ENCODE assay signal across 20 mouse cellular contexts in genomic region chr1:170934383-170934782, GRCm38 (mm10). TPM values are rescaled to one million over a fixed set of nuclear protein-coding genes. Genes with fewer than 3 reads are reported as not detected.
DNase-seq lines count a peak whose midpoint lies in the region; ATAC-seq and TF ChIP-seq lines count a peak whose summit lies in the region.
"Had no signal": no experiment of that assay in that cellular context is flagged by ENCODE, and none has a peak within 500 bp of the region (broad histone marks: within the 10 kb centered on the region; RNA-seq: fewer than 3 reads in every experiment).

No protein-coding gene starts in this region.

- TF ChIP-seq CTCF in kidney, postnatal 0 days (IDR thresholded peaks at IDR 0.05; ENCODE audit: low read depth), result no peak

- H3K9me3 ChIP-seq in kidney, postnatal 0 days (replicated peaks; ENCODE audit: low read length), result no peaks in the 10 kb centered on the region
- H3K9me3 ChIP-seq in forebrain, embryonic 14.5 days (replicated peaks; ENCODE audit: control insufficient read depth, low read length), result no peaks in the 10 kb centered on the region
- H3K9me3 ChIP-seq: forebrain, embryonic 12.5 days; heart, embryonic 15.5 days; kidney, embryonic 15.5 days; liver, embryonic 12.5 days had no signal

- no peak overlapping the region for H3K4me3 ChIP-seq in kidney, postnatal 0 days (replicated peaks; ENCODE audit: low read depth, low read length)
- no peak overlapping the region for H3K4me3 ChIP-seq in forebrain, embryonic 14.5 days (ENCODE audit: low read depth, low read length)
- H3K4me3 ChIP-seq: forebrain, embryonic 12.5 days; heart, embryonic 15.5 days; kidney, embryonic 15.5 days; liver, embryonic 12.5 days; megakaryocyte, embryonic 14.5 days had no signal

- no peaks in the 10 kb centered on the region for H3K36me3 ChIP-seq in kidney, postnatal 0 days (ENCODE audit: insufficient read depth, low read length)
- no peaks in the 10 kb centered on the region for H3K36me3 ChIP-seq in forebrain, embryonic 14.5 days (ENCODE audit: control insufficient read depth, insufficient read depth, low read length)
- H3K36me3 ChIP-seq: forebrain, embryonic 12.5 days; heart, embryonic 15.5 days; kidney, embryonic 15.5 days; liver, embryonic 12.5 days had no signal

- H3K27me3 ChIP-seq in kidney, postnatal 0 days (ENCODE audit: insufficient read depth, low read length), result no peaks in the 10 kb centered on the region
- no peaks in the 10 kb centered on the region for H3K27me3 ChIP-seq in forebrain, embryonic 14.5 days (replicated peaks; ENCODE audit: control insufficient read depth, insufficient read depth, low read length)
- H3K27me3 ChIP-seq: forebrain, embryonic 12.5 days; heart, embryonic 15.5 days; kidney, embryonic 15.5 days; liver, embryonic 12.5 days had no signal

- no peak overlapping the region for H3K9ac ChIP-seq in kidney, postnatal 0 days (ENCODE audit: low read depth, low read length)
- H3K9ac ChIP-seq in forebrain, embryonic 14.5 days (ENCODE audit: low read length), result no peak overlapping the region
- H3K9ac ChIP-seq: forebrain, embryonic 12.5 days; heart, embryonic 15.5 days; kidney, embryonic 15.5 days; liver, embryonic 12.5 days had no signal

- H3K4me1 ChIP-seq in kidney, postnatal 0 days (replicated peaks; ENCODE audit: insufficient read depth, low read length), result no peaks in the 10 kb centered on the region
- no peaks in the 10 kb centered on the region for H3K4me1 ChIP-seq in forebrain, embryonic 14.5 days (ENCODE audit: control insufficient read depth, insufficient read depth, low read length)
- H3K4me1 ChIP-seq: forebrain, embryonic 12.5 days; heart, embryonic 15.5 days; kidney, embryonic 15.5 days; liver, embryonic 12.5 days had no signal

- ATAC-seq in kidney, postnatal 0 days (replicated peaks; ENCODE audit: low FRiP score, low read depth), result no peak
- ATAC-seq in megakaryocyte, adult 5-6 weeks (ENCODE audit: poor library complexity, severe bottlenecking), result peak; percentile 86
- ATAC-seq in forebrain, embryonic 14.5 days, result no peak
- ATAC-seq: inflammation-experienced regulatory T-cells, adult 6 months; liver, embryonic 12.5 days had no signal

- 19% methylated on average over 2 of the region's 2 CpGs for WGBS in kidney, postnatal 0 days
- 89% methylated on average over 2 of the region's 2 CpGs for WGBS in forebrain, embryonic 14.5 days

- no peak overlapping the region for H3K4me2 ChIP-seq in kidney, postnatal 0 days (ENCODE audit: low read length)
- H3K4me2 ChIP-seq in forebrain, embryonic 14.5 days (ENCODE audit: low read length), result no peak overlapping the region
- H3K4me2 ChIP-seq: forebrain, embryonic 12.5 days; heart, embryonic 15.5 days; kidney, embryonic 15.5 days; liver, embryonic 12.5 days had no signal

- peak; percentile 12 for DNase-seq in kidney, postnatal 0 days (ENCODE audit: low spot score)
- no peak for DNase-seq in kidney, adult 9 months
- peak; percentile 41 for DNase-seq in thymus, postnatal 0 days (ENCODE audit: low spot score)
- DNase-seq in thymus, postnatal 10 days (ENCODE audit: low spot score in 2 of 2), result no peak
- no peak for DNase-seq in forebrain, embryonic 14.5 days (ENCODE audit: low spot score)
- DNase-seq in left cerebral cortex, adult 18-20 months (ENCODE audit: low spot score in 2 of 2), result no peak
- DNase-seq in yolk sac, embryonic 10.5 days (ENCODE audit: low spot score), result no peak
- DNase-seq: adrenal gland, postnatal 14 days; cerebellum, adult 9-11 months; embryo, embryonic 11 days; thymus, adult 18-20 months had no signal

- no peak overlapping the region for H3K27ac ChIP-seq in kidney, postnatal 0 days
- H3K27ac ChIP-seq in forebrain, embryonic 14.5 days (ENCODE audit: low read depth, low read length), result no peak overlapping the region
- H3K27ac ChIP-seq: forebrain, embryonic 12.5 days; heart, embryonic 15.5 days; kidney, embryonic 15.5 days; liver, embryonic 12.5 days had no signal

RNA-seq across cellular contexts. Expression of gene Fcrla, which starts 7.0 kb away (rescaled TPM):
- polyA plus RNA-seq in kidney, postnatal 0 days (2015; fragmentation: Nextera tagmentation; extraction: Ambion mirVana), result not detected in 2 replicates
- 1.4 and 1.5 TPM in 2 replicates for polyA plus RNA-seq in thymus, postnatal 0 days (2015; fragmentation: Nextera tagmentation; extraction: Ambion mirVana)
- 1.3 and 3.2 TPM in 2 replicates for total RNA-seq in megakaryocyte, adult 5-6 weeks (2015)
- 0.40 and 2.7 TPM in 2 replicates for total RNA-seq in megakaryocyte, adult 5-6 weeks (2017)
- polyA plus RNA-seq in forebrain, embryonic 14.5 days (2014; fragmentation: Nextera tagmentation; extraction: Ambion mirVana), result not detected in 2 replicates
- not detected for total RNA-seq in left cerebral cortex, adult 18-20 months (2021)
- total RNA-seq: left cerebral cortex, postnatal 10 days had no signal
- polyA plus RNA-seq: forebrain, embryonic 12.5 days; hindbrain, embryonic 11.5 days; kidney, embryonic 15.5 days had no signal

RNA-seq across cellular contexts. Expression of gene Fcrlb, which starts 21.6 kb away (rescaled TPM):
- 0.32 and 0.41 TPM in 2 replicates for polyA plus RNA-seq in kidney, postnatal 0 days (2015; fragmentation: Nextera tagmentation; extraction: Ambion mirVana)
- polyA plus RNA-seq in thymus, postnatal 0 days (2015; fragmentation: Nextera tagmentation; extraction: Ambion mirVana), result 0.19 and 0.73 TPM in 2 replicates
- not detected in 2 replicates for total RNA-seq in megakaryocyte, adult 5-6 weeks (2015)
- total RNA-seq in megakaryocyte, adult 5-6 weeks (2017), result not detected in 2 replicates
- polyA plus RNA-seq in forebrain, embryonic 14.5 days (2014; fragmentation: Nextera tagmentation; extraction: Ambion mirVana), result not detected in 2 replicates
- total RNA-seq in left cerebral cortex, adult 18-20 months (2021), result under 1 TPM; 0.45 to 0.77 TPM
- total RNA-seq: adrenal gland, postnatal 14 days had no signal
- polyA plus RNA-seq: forebrain, embryonic 12.5 days; heart, embryonic 15.5 days; hindbrain, embryonic 11.5 days; inflammation-experienced regulatory T-cells, adult 6 months; kidney, embryonic 15.5 days had no signal

RNA-seq across cellular contexts. Expression of gene Fcgr2b, which starts 42.0 kb away (rescaled TPM):
- polyA plus RNA-seq in kidney, postnatal 0 days (2015; fragmentation: Nextera tagmentation; extraction: Ambion mirVana), result 6.4 and 8.0 TPM in 2 replicates
- polyA plus RNA-seq in thymus, postnatal 0 days (2015; fragmentation: Nextera tagmentation; extraction: Ambion mirVana), result 14.4 and 15.2 TPM in 2 replicates
- total RNA-seq in megakaryocyte, adult 5-6 weeks (2015), result 226 and 271 TPM in 2 replicates
- total RNA-seq in megakaryocyte, adult 5-6 weeks (2017), result 174 and 196 TPM in 2 replicates
- 0.52 and 1.5 TPM in 2 replicates for polyA plus RNA-seq in forebrain, embryonic 14.5 days (2014; fragmentation: Nextera tagmentation; extraction: Ambion mirVana)
- 1 to 10 TPM; 4.5 to 5.3 TPM for total RNA-seq in left cerebral cortex, adult 18-20 months (2021)

RNA-seq across cellular contexts. Expression of gene Dusp12, which starts 49.0 kb away (rescaled TPM):
- 32.8 and 34.9 TPM in 2 replicates for polyA plus RNA-seq in kidney, postnatal 0 days (2015; fragmentation: Nextera tagmentation; extraction: Ambion mirVana)
- 30.0 and 30.5 TPM in 2 replicates for polyA plus RNA-seq in thymus, postnatal 0 days (2015; fragmentation: Nextera tagmentation; extraction: Ambion mirVana)
- 7.5 and 10.3 TPM in 2 replicates for total RNA-seq in megakaryocyte, adult 5-6 weeks (2015)
- total RNA-seq in megakaryocyte, adult 5-6 weeks (2017), result 5.2 and 5.4 TPM in 2 replicates
- 36.8 and 39.7 TPM in 2 replicates for polyA plus RNA-seq in forebrain, embryonic 14.5 days (2014; fragmentation: Nextera tagmentation; extraction: Ambion mirVana)
- total RNA-seq in left cerebral cortex, adult 18-20 months (2021), result 10 to 100 TPM; 15.1 to 16.7 TPM

RNA-seq across cellular contexts. Expression of gene Gm26620, which starts 49.5 kb away (rescaled TPM):
- 2.0 and 2.1 TPM in 2 replicates for polyA plus RNA-seq in kidney, postnatal 0 days (2015; fragmentation: Nextera tagmentation; extraction: Ambion mirVana)
- polyA plus RNA-seq in thymus, postnatal 0 days (2015; fragmentation: Nextera tagmentation; extraction: Ambion mirVana), result 0.34 and 0.45 TPM in 2 replicates
- total RNA-seq in megakaryocyte, adult 5-6 weeks (2015), result 1.2 TPM in 1 of 2 replicates, not detected in the other
- total RNA-seq in megakaryocyte, adult 5-6 weeks (2017), result not detected in 2 replicates
- polyA plus RNA-seq in forebrain, embryonic 14.5 days (2014; fragmentation: Nextera tagmentation; extraction: Ambion mirVana), result 0.29 and 0.64 TPM in 2 replicates
- under 1 TPM; 0.45 to 0.79 TPM for total RNA-seq in left cerebral cortex, adult 18-20 months (2021)
- polyA plus RNA-seq: forebrain, embryonic 12.5 days; hindbrain, embryonic 11.5 days had no signal

Comparison
In these comparisons a context has a peak if more than half of its experiments do, and no peak if none do; other contexts are left out.
1. DNase-seq: peak in kidney, postnatal 0 days (single experiment) and thymus, postnatal 0 days (single experiment); none in kidney, adult 9 months (single experiment), thymus, postnatal 10 days (0 of 2), forebrain, embryonic 14.5 days (single experiment), left cerebral cortex, adult 18-20 months (0 of 2) and yolk sac, embryonic 10.5 days (single experiment).